Mouse (Mus musculus) CH12F3 (cell line): ENCODE measurements around the gene Dmrt3.

Experiments
- in situ Hi-C: fragments of 300-500 bp; cut with MboI; formaldehyde crosslinking; loops from 2 replicates; pipeline ENCODE4 v1.14.3; 2020; ENCODE audit warnings: low sequenced_read_pairs

Gene Dmrt3

GRCm38 (mm10) chr19:25615889-25616288 is 5.8 kb downstream of the Dmrt3 start:
- in situ Hi-C loops = no loop called here

- in situ Hi-C loops = loop anchor here (10.0 kb wide), 1 partner anchor 78 kb away; no protein-coding TSS in a partner anchor
Measured at GRCm38 (mm10) chr19:25622291-25623251, 12.5 kb downstream of the Dmrt3 start.

- in situ Hi-C loops = loop anchor here (10.0 to 25.0 kb wide), 2 partner anchors 84 to 291 kb away; no protein-coding TSS in a partner anchor
Measured at GRCm38 (mm10) chr19:25628490-25628889, 18.4 kb downstream of the Dmrt3 start.

- in situ Hi-C loops = loop anchor here (25.0 kb wide), 1 partner anchor 298 kb away; no protein-coding TSS in a partner anchor
Measured at GRCm38 (mm10) chr19:25635119-25635518, 25.0 kb downstream of the Dmrt3 start.

- in situ Hi-C loops = loop anchor here (25.0 kb wide), 1 partner anchor 298 kb away; no protein-coding TSS in a partner anchor
Measured at GRCm38 (mm10) chr19:25635622-25636244, 25.6 kb downstream of the Dmrt3 start.

- in situ Hi-C loops = loop anchor here (25.0 kb wide), 1 partner anchor 302 kb away; no protein-coding TSS in a partner anchor
Measured at GRCm38 (mm10) chr19:25638766-25639361, 28.8 kb downstream of the Dmrt3 start.

- in situ Hi-C loops = loop anchor here (25.0 kb wide), 1 partner anchor 304 kb away; no protein-coding TSS in a partner anchor
Measured at GRCm38 (mm10) chr19:25641786-25642185, 31.7 kb downstream of the Dmrt3 start.

GRCm38 (mm10) chr19:25647136-25647535 is 37.0 kb downstream of the Dmrt3 start:
- in situ Hi-C loops = loop anchor here (25.0 kb wide), 1 partner anchor 310 kb away; no protein-coding TSS in a partner anchor

- in situ Hi-C loops = loop anchor here (25.0 kb wide), 1 partner anchor 311 kb away; no protein-coding TSS in a partner anchor
Measured at GRCm38 (mm10) chr19:25648701-25649100, 38.6 kb downstream of the Dmrt3 start.

- in situ Hi-C loops = no loop called here
Measured at GRCm38 (mm10) chr19:25650474-25650873, 40.4 kb downstream of the Dmrt3 start.

GRCm38 (mm10) chr19:25652560-25652959 is 42.5 kb downstream of the Dmrt3 start:
- in situ Hi-C loops = no loop called here

GRCm38 (mm10) chr19:25654034-25654749 is 44.1 kb downstream of the Dmrt3 start:
- in situ Hi-C loops = no loop called here

- in situ Hi-C loops = no loop called here
Measured at GRCm38 (mm10) chr19:25665486-25666339, 55.6 kb downstream of the Dmrt3 start.

- in situ Hi-C loops = no loop called here
Measured at GRCm38 (mm10) chr19:25667836-25668235, 57.7 kb downstream of the Dmrt3 start.

GRCm38 (mm10) chr19:25669593-25670248 is 59.6 kb downstream of the Dmrt3 start:
- in situ Hi-C loops = no loop called here

GRCm38 (mm10) chr19:25670571-25671285 is 60.6 kb downstream of the Dmrt3 start:
- in situ Hi-C loops = no loop called here

GRCm38 (mm10) chr19:25671681-25672080 is 61.6 kb downstream of the Dmrt3 start:
- in situ Hi-C loops = no loop called here
